Mouse (Mus musculus) CD4-positive, CD25-positive, alpha-beta regulatory T cell, adult 2 months (primary cell): ENCODE results near the gene Siah3.

ENCODE experiments used
- DNase-seq: peaks from one replicate; pipeline ENCODE4 v3.0.0-alpha.2; 2012; ENCODE audit warnings: low read depth, low spot score

Siah3 gene

GRCm38 (mm10) chr14:75519668-75520067 is 63.9 kb downstream of the Siah3 start:
- no peak for DNase-seq

DNA sequence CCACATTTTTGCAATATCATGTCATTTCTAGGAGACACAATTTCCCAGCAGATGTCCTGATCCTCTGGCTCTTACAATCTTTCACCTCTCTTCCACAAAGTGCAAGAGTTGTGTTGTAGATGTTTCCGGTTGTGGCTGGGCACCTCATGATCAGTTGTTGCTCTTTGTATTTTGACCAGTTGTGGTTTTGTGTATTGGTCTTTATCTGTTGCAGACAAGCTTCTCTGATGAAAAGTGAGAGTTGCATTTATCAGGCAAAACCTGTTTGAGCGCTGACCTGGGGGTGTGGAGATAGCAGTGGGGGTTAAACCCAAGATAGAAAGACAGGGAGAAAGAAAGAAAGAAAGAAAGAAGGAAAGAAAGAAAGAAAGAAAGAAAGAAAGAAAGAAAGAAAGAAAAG is 68.9 kb downstream of the Siah3 start:
- DNase-seq: no peak

GRCm38 (mm10) chr14:75525376-75526145 is 69.8 kb downstream of the Siah3 start:
- no peak for DNase-seq

DNA sequence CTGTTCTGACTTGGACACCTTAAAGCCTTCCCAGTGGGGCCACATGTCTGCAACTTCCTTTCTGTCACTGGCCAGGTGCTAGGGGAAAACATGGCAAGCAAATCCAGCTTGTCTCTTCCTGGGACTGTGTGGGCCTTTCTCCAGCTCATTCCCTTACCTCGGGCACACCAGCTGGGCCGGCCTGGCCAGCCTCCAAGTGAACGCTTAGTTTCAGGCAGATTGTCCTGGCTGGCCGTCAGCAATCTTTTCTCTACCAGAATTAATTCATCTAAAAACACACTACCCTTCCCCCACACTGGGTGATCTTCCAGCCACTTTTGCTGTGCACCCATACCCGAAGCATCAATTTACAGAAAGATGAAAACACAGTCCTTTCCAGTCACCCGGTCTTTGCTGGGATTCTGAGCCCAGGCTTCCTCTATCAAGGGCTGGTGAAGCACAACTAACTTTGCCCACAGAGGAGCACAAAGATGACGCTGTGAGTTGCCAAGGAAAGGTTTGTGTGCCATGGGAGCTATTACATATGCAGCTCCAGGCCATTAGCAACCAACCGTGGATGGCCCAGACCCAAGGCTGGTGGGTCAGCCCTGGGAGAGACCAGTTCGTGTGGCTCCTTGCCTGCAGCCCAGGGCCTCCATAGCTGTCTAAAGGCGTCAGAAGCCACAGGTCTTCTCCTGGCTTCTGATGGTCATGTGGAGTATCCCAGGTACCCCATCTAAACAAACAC is 71.8 kb downstream of the Siah3 start:
- no peak for DNase-seq

DNA sequence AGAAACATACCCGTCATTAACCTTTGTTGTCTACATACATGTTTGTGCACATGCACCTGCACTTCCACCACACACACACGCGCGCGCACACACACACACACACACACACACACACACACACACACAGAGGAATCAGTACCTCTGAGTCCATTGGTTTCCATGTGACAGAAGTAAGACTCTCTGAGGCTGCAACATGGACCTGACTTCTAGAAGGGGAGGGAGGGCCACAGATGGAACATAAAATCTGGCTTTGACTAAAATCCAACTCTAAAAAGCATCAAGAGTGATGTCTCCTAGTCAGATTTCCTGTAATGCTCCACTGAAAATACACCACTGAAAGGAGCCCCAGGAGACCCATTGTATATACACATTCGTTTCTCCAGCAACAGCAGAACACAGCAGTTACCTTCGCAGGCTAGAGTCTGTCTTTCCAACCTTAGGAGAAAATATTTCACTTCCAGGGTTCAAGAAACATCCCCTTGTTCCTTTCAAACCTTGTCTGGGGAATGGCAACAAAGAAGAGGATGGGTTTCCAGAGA is 75.1 kb downstream of the Siah3 start:
- no peak for DNase-seq

DNA sequence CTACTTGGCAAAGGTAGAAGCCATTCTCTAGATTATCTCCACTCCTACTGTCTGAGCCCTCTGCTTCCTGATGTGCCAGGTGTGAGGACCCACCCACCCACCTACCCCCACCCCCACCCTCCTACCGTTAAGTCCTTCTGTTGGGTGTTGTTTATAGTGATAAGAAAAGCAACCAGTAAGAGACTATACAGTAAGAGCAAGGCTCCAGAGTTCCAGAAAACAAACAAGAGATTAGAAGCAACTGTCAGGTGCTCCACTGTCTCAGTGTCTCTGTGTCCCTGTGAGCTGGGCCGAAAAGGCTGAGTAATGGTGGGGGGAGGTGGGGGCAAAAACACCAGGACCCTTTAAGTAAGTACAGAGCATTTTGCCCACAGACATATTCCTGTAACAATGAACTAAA is 83.4 kb downstream of the Siah3 start:
- DNase-seq: no peak

DNA sequence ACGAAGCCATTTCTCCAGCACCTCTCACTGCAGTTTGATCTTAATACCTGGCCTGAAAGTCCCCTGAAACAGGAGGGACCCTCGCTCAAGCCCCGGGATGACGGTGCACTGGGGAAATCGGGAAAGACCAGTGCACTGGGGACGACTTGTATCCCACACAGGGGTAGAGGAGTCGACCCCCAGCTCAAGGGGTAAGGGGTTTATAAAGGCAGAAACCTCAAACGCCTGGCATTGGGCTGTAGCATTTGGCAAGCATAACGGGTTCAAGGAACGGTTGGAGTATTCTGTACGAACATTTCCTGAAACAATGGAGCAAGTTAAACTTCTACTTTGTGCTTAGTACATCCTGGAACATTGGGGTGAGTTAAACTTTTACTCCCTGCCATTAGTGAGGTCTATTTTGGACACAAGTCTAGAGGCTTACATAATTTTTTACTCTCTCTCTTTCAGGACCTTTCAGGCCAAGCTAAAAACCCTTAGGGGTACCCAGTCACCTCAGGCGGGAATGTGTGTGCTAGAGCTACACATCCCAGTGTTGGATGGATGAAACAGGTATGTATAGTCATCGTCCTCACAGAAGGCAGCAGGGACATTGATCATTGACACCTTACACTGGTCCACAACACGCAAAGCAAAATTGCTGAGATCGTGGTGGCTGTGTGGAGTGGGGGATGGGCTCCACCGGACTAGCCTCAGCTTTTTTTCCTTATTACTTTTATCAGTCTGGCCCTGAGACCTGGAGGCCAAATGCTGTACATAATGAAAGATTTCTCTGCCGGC is 84.6 kb downstream of the Siah3 start:
- no peak for DNase-seq

GRCm38 (mm10) chr14:75540996-75541350 is 85.2 kb downstream of the Siah3 start:
- no peak for DNase-seq

- no peak for DNase-seq
Observed at GRCm38 (mm10) chr14:75541731-75542130, 85.9 kb downstream of the Siah3 start.

DNA sequence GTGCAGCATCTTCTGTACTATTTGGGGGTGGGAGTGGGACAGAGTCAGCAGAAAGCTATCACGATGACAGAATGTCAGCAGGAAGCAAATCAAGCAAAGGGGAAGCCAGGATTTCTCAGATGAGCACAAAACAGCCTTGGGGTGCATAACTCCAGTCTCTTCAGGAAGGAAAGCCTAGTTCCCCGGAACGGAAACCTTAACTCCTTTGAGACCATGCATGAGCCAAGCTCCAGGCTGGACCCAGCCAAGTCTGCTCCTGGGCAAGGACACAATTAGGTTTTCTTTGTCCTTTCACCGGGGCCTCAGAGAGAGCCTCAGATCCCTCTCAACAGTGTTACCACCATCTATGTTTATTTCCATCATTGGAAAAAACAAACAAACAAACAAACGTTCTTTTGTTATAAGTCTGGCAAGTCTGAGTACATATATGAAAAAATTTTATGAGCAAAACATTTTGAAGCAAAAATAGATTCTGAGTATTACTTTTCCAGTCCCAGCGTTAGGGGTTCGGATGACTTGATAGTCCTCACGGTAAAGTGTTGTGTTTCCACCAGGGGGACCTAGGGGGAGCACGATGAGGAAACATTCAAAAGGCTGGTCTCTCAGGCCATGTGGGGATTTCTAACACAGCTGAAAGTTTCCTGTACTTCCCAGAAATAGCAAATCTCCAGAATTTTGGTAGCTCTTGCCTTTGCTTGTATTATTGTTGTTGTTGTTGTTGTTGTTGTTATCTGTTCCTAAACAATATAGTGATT is 106.0 kb downstream of the Siah3 start:
- no peak for DNase-seq

DNA sequence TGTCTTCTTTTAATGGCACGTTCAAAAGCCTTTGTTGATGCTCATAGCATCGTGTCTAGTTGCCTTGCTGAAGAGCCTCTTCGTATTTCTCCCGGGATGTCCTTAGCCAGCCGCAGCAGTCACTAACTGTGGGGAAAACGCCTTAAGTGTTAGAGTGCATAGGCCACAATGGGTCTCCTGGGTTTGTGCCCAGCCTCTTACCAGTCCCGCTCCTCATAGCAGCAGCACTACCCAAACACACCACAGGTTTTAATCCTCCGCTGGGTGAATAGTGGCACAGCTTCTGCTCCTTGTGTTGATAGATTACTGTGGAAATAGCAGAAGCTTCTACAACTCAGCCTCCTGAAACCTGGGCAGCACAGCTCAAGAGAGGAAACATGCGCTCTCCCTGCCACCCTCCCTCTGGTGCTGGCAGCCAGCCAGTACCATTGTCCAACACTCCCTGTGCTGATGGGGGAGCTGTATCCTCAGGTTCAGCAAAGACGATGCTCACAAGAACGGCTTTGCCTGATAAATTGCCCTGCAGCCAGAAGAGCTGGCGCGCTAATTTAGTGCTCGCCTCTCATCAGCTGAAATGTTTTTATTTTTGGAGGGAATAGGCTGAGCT is 109.9 kb downstream of the Siah3 start:
- DNase-seq: no peak

GRCm38 (mm10) chr14:75566303-75566702 is 110.5 kb downstream of the Siah3 start:
- no peak for DNase-seq

- DNase-seq: no peak
Observed at GRCm38 (mm10) chr14:75579010-75579409, 123.2 kb downstream of the Siah3 start.
